Mouse (Mus musculus) urinary bladder, postnatal 0 days (tissue): ENCODE results near the gene Gm13271. TPM values are rescaled to one million over a fixed set of nuclear protein-coding genes. Genes with fewer than 3 reads are reported as not detected.

Source experiments
- polyA plus RNA-seq: library from polyadenylated mRNA; unstranded; fragments of >200 nt; fragmentation: Nextera tagmentation; extraction: Ambion mirVana; gene quantifications from 2 replicates; pipeline ENCODE4 v1.2.1, GENCODE M21; 2015

Gm13271 gene
- not detected in 2 replicates for polyA plus RNA-seq

DNA sequence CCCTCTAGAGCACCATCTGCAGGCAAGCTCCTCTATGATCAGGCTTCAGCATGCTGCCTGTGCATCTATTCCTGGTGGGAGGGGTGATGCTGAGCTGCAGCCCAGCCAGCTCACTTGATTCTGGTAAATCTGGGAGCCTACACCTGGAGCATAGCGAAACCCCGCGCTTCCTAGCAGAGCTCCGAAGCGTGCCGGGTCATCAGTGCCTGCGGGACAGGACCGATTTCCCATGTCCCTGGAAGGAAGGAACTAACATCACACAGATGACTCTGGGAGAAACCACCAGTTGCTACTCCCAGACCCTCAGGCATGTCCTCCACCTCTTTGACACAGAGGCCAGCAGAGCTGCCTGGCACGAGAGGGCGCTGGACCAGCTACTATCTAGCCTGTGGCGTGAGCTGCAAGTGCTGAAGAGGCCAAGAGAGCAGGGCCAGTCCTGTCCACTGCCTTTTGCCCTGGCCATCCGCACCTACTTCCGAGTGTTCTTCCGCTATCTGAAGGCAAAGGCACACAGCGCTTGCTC lies at the start of gene Gm13271:
Gene Gm13271, plus strand, starts transcription at position 51 of the 523 bp plus-strand sequence.

DNA sequence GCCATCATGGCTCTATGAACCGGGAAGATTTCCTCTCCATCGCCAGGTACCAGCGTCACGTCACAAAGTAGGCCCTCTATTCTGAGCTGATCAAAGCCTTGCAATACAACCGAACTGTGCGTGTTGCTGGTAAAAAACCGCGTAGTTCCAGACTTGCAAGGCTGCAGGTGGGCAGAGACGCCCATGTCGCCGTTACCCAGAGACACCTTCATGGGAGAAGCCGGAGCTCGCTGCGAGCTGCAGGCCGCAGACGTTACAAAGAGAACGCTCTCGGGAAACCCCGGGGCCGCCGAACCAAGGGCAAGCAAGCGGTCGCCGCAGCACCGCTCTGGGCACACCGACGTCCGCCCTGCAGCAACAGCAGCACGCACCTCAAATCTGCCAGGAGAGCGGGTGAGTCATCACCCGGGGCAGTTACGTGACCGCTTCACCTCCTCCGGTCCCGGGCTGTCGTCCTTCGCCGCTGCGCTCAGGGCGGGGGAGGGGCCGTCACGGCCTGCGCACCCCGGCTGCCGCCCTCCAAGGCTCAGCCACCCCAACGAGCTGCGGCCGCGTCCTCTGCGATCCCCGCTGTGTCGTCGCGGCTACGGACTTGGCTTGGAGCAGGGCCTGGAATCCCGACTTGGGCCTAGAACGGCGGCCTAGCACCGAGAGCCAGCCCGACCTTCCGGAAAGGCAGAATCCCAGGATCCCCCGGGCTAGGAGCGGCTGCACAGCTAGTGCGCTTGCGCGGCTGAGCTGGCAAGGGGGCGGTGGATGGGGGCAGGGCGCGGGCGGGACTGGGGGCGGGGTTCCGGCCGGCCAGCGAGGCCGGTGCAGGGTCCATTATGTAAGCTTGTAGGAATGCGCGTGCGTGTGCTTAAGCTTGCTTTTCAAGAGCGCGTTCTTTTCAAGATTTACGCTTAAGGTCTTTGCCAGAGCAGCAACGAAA lies 32.6 kb upstream of the Gm13271 start, which contains the start of the genes Gm26566 and Klhl9:
Gene Gm26566, plus strand, starts transcription at position 15 of the 931 bp plus-strand sequence.
Gene Klhl9, minus strand, starts transcription at position 675 of the 931 bp plus-strand sequence.

DNA sequence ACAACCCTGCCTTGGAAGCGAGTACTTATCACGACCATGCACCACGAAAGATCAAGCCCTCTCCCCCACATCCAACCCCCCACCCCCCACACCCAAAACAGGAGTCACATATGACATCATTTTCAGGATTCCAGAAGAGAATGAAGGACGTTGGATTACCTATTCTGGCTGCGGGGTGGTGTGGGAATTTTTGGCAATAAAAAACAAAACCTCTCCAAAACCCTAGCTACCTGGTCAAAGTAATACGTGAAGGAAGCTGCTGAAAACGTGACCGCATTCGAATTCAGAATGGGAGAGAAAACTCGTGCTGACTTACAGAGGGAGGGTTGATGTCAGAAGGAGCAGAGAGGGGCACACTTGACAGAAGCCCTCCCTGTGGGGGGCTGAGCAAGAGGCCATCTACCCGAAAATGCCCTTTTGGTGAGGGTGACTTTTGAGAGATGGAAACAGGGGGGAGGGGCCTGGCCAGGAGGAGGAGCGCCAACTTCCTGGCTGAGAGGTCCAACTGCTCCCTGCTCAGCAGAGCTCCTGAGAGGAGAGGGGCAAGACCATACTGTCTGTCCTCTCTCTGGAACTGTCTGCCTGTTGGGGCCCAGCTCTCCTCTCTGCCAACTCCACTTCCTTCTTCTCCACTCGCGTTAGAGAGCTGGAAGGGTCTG lies 5.1 kb downstream of the Gm13271 start, which contains the start of gene Gm13283:
Gene Gm13283, plus strand, starts transcription at position 510 of the 659 bp plus-strand sequence.

DNA sequence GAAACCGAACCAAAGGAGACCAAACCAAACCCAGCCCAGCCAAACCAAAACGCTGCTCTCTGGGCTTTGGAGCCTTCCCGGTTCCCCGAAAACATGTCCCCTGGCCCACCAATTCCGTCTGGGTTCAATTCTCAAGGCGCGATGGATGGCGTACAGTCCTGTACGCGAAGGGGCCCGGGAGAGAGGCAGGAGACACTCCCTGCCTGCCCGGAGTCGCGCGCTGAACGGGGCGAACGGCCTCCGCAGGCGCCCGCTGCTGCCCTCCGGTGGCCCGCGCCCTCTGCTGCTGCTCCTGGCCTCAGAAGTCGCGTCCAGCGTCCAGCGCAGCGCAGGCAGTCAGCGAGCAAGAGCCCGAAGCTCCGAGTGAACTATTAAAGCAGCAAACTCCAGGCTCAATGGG lies 18.9 kb downstream of the Gm13271 start, which contains the start of gene Gm13290:
Gene Gm13290, plus strand, starts transcription at position 301 of the 400 bp plus-strand sequence.

DNA sequence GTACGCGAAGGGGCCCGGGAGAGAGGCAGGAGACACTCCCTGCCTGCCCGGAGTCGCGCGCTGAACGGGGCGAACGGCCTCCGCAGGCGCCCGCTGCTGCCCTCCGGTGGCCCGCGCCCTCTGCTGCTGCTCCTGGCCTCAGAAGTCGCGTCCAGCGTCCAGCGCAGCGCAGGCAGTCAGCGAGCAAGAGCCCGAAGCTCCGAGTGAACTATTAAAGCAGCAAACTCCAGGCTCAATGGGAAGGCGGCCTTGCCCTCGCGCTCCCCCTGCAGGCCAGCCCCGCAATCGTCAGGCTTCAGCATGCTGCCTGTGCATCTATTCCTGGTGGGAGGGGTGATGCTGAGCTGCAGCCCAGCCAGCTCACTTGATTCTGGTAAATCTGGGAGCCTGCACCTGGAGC lies 22.0 kb downstream of the Gm13271 start, which contains the start of gene Gm13289:
Gene Gm13289, plus strand, starts transcription at position 301 of the 400 bp plus-strand sequence.

DNA sequence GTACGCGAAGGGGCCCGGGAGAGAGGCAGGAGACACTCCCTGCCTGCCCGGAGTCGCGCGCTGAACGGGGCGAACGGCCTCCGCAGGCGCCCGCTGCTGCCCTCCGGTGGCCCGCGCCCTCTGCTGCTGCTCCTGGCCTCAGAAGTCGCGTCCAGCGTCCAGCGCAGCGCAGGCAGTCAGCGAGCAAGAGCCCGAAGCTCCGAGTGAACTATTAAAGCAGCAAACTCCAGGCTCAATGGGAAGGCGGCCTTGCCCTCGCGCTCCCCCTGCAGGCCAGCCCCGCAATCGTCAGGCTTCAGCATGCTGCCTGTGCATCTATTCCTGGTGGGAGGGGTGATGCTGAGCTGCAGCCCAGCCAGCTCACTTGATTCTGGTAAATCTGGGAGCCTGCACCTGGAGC lies 24.9 kb downstream of the Gm13271 start, which contains the start of gene Gm13272:
Gene Gm13272, plus strand, starts transcription at position 301 of the 400 bp plus-strand sequence.

DNA sequence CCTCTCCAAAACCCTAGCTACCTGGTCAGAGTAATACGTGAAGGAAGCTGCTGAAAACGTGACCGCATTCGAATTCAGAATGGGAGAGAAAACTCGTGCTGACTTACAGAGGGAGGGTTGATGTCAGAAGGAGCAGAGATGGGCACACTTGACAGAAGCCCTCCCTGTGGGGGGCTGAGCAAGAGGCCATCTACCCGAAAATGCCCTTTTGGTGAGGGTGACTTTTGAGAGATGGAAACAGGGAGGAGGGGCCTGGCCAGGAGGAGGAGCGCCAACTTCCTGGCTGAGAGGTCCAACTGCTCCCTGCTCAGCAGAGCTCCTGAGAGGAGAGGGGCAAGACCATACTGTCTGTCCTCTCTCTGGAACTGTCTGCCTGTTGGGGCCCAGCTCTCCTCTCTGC lies 27.2 kb downstream of the Gm13271 start, which contains the start of gene Ifnz:
Gene Ifnz, plus strand, starts transcription at position 301 of the 400 bp plus-strand sequence.

DNA sequence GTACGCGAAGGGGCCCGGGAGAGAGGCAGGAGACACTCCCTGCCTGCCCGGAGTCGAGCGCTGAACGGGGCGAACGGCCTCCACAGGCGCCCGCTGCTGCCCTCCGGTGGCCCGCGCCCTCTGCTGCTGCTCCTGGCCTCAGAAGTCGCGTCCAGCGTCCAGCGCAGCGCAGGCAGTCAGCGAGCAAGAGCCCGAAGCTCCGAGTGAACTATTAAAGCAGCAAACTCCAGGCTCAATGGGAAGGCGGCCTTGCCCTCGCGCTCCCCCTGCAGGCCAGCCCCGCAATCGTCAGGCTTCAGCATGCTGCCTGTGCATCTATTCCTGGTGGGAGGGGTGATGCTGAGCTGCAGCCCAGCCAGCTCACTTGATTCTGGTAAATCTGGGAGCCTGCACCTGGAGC lies 30.7 kb downstream of the Gm13271 start, which contains the start of gene Gm13276:
Gene Gm13276, plus strand, starts transcription at position 301 of the 400 bp plus-strand sequence.

DNA sequence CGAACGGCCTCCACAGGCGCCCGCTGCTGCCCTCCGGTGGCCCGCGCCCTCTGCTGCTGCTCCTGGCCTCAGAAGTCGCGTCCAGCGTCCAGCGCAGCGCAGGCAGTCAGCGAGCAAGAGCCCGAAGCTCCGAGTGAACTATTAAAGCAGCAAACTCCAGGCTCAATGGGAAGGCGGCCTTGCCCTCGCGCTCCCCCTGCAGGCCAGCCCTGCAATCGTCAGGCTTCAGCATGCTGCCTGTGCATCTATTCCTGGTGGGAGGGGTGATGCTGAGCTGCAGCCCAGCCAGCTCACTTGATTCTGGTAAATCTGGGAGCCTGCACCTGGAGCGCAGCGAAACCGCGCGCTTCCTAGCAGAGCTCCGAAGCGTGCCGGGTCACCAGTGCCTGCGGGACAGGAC lies 33.7 kb downstream of the Gm13271 start, which contains the start of gene Gm13277:
Gene Gm13277, plus strand, starts transcription at position 231 of the 400 bp plus-strand sequence.

DNA sequence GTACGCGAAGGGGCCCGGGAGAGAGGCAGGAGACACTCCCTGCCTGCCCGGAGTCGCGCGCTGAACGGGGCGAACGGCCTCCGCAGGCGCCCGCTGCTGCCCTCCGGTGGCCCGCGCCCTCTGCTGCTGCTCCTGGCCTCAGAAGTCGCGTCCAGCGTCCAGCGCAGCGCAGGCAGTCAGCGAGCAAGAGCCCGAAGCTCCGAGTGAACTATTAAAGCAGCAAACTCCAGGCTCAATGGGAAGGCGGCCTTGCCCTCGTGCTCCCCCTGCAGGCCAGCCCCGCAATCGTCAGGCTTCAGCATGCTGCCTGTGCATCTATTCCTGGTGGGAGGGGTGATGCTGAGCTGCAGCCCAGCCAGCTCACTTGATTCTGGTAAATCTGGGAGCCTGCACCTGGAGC lies 36.6 kb downstream of the Gm13271 start, which contains the start of gene Gm13278:
Gene Gm13278, plus strand, starts transcription at position 301 of the 400 bp plus-strand sequence.

DNA sequence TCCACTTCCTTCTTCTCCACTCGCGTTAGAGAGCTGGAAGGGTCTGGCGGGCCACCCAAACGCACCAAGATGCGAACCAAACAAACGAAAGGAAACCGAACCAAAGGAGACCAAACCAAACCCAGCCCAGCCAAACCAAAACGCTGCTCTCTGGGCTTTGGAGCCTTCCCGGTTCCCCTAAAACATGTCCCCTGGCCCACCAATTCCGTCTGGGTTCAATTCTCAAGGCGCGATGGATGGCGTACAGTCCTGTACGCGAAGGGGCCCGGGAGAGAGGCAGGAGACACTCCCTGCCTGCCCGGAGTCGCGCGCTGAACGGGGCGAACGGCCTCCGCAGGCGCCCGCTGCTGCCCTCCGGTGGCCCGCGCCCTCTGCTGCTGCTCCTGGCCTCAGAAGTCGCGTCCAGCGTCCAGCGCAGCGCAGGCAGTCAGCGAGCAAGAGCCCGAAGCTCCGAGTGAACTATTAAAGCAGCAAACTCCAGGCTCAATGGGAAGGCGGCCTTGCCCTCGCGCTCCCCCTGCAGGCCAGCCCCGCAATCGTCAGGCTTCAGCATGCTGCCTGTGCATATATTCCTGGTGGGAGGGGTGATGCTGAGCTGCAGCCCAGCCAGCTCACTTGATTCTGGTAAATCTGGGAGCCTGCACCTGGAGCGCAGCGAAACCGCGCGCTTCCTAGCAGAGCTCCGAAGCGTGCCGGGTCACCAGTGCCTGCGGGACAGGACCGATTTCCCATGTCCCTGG lies 39.4 kb downstream of the Gm13271 start, which contains the start of gene Gm13275:
Gene Gm13275, plus strand, starts transcription at position 552 of the 740 bp plus-strand sequence.

DNA sequence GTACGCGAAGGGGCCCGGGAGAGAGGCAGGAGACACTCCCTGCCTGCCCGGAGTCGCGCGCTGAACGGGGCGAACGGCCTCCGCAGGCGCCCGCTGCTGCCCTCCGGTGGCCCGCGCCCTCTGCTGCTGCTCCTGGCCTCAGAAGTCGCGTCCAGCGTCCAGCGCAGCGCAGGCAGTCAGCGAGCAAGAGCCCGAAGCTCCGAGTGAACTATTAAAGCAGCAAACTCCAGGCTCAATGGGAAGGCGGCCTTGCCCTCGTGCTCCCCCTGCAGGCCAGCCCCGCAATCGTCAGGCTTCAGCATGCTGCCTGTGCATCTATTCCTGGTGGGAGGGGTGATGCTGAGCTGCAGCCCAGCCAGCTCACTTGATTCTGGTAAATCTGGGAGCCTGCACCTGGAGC lies 42.4 kb downstream of the Gm13271 start, which contains the start of gene Gm13279:
Gene Gm13279, plus strand, starts transcription at position 301 of the 400 bp plus-strand sequence.

DNA sequence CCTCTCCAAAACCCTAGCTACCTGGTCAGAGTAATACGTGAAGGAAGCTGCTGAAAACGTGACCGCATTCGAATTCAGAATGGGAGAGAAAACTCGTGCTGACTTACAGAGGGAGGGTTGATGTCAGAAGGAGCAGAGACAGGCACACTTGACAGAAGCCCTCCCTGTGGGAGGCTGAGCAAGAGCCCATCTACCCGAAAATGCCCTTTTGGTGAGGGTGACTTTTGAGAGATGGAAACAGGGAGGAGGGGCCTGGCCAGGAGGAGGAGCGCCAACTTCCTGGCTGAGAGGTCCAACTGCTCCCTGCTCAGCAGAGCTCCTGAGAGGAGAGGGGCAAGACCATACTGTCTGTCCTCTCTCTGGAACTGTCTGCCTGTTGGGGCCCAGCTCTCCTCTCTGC lies 44.7 kb downstream of the Gm13271 start, which contains the start of gene Gm13285:
Gene Gm13285, plus strand, starts transcription at position 301 of the 400 bp plus-strand sequence.

DNA sequence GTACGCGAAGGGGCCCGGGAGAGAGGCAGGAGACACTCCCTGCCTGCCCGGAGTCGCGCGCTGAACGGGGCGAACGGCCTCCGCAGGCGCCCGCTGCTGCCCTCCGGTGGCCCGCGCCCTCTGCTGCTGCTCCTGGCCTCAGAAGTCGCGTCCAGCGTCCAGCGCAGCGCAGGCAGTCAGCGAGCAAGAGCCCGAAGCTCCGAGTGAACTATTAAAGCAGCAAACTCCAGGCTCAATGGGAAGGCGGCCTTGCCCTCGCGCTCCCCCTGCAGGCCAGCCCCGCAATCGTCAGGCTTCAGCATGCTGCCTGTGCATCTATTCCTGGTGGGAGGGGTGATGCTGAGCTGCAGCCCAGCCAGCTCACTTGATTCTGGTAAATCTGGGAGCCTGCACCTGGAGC lies 48.3 kb downstream of the Gm13271 start, which contains the start of gene Gm13287:
Gene Gm13287, plus strand, starts transcription at position 301 of the 400 bp plus-strand sequence.

Other genes starting within 250 kb of the Gm13271 start
- not detected in 2 replicates for gene Ifnb1, start 232.1 kb upstream of the Gm13271 start, polyA plus RNA-seq
- gene Ifna15, start 196.6 kb upstream of the Gm13271 start, polyA plus RNA-seq: not detected in 2 replicates
- gene Ifna14, start 183.1 kb upstream of the Gm13271 start, polyA plus RNA-seq: not detected in 2 replicates
- not detected in 2 replicates for gene Ifna9, start 162.5 kb upstream of the Gm13271 start, polyA plus RNA-seq
- gene Ifna12, start 151.5 kb upstream of the Gm13271 start, polyA plus RNA-seq: not detected in 2 replicates
- not detected in 2 replicates for gene C87499, start 120.5 kb upstream of the Gm13271 start, polyA plus RNA-seq
- gene Ifna13, start 110.4 kb upstream of the Gm13271 start, polyA plus RNA-seq: not detected in 2 replicates
- not detected in 2 replicates for gene Ifna16, start 77.9 kb upstream of the Gm13271 start, polyA plus RNA-seq
- gene Ifna2, start 71.0 kb upstream of the Gm13271 start, polyA plus RNA-seq: not detected in 2 replicates
- not detected in 2 replicates for gene Ifnab, start 63.5 kb upstream of the Gm13271 start, polyA plus RNA-seq
- 0.34 and 0.37 TPM in 2 replicates for gene Gm26566, start 33.1 kb upstream of the Gm13271 start, polyA plus RNA-seq
- 47.0 and 61.7 TPM in 2 replicates for gene Klhl9, start 32.4 kb upstream of the Gm13271 start, polyA plus RNA-seq
- 0.28 and 0.35 TPM in 2 replicates for gene Gm13283, start 5.3 kb downstream of the Gm13271 start, polyA plus RNA-seq
- gene Gm13290, start 19.0 kb downstream of the Gm13271 start, polyA plus RNA-seq: not detected in 2 replicates
- not detected in 2 replicates for gene Gm13289, start 22.1 kb downstream of the Gm13271 start, polyA plus RNA-seq
- not detected in 2 replicates for gene Gm13272, start 25.0 kb downstream of the Gm13271 start, polyA plus RNA-seq
- gene Ifnz, start 27.3 kb downstream of the Gm13271 start, polyA plus RNA-seq: 0.17 and 0.28 TPM in 2 replicates
- gene Gm13276, start 30.8 kb downstream of the Gm13271 start, polyA plus RNA-seq: not detected in 2 replicates
- gene Gm13277, start 33.8 kb downstream of the Gm13271 start, polyA plus RNA-seq: not detected in 2 replicates
- gene Gm13278, start 36.7 kb downstream of the Gm13271 start, polyA plus RNA-seq: not detected in 2 replicates
- not detected in 2 replicates for gene Gm13275, start 39.6 kb downstream of the Gm13271 start, polyA plus RNA-seq
- gene Gm13279, start 42.5 kb downstream of the Gm13271 start, polyA plus RNA-seq: not detected in 2 replicates
- 1.6 and 1.7 TPM in 2 replicates for gene Gm13285, start 44.8 kb downstream of the Gm13271 start, polyA plus RNA-seq
- not detected in 2 replicates for gene Gm13287, start 48.4 kb downstream of the Gm13271 start, polyA plus RNA-seq
- 0.21 TPM in 1 of 2 replicates, not detected in the other for gene Gm13288, start 50.7 kb downstream of the Gm13271 start, polyA plus RNA-seq
- not detected in 2 replicates for gene Ifna7, start 61.4 kb downstream of the Gm13271 start, polyA plus RNA-seq
- gene Ifna11, start 65.1 kb downstream of the Gm13271 start, polyA plus RNA-seq: not detected in 2 replicates
- gene Ifna6, start 72.5 kb downstream of the Gm13271 start, polyA plus RNA-seq: not detected in 2 replicates
- not detected in 2 replicates for gene Ifna5, start 80.7 kb downstream of the Gm13271 start, polyA plus RNA-seq
- gene Ifna4, start 87.0 kb downstream of the Gm13271 start, polyA plus RNA-seq: not detected in 2 replicates
- gene Ifna1, start 95.2 kb downstream of the Gm13271 start, polyA plus RNA-seq: not detected in 2 replicates
- not detected in 2 replicates for gene Ifne, start 125.3 kb downstream of the Gm13271 start, polyA plus RNA-seq